Mouse (Mus musculus): ENCODE data around the gene Stap2.

Stap2 gene

DNA sequence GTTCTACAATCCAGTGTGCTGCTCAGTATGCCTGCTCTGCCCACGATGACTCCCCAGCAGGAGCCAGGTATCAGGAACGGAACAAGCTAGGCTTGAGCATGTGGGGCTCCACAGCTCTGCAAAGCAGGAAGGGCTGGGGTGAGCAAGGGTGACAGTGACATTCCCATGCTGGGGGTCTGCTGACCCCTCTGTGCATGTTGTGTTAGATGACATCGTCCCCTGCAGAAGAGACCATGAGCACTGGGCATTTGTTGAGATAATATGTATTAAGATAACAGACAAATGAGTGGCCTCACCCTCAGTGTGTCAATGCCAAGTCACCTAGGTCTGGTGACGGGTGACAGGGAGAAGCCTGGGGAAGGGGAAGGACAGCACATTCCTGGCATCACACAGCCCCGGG, 19.5 kb upstream of the Stap2 start:
- no peak for DNase-seq (ENCODE audit: low spot score in 2 of 2)

DNA sequence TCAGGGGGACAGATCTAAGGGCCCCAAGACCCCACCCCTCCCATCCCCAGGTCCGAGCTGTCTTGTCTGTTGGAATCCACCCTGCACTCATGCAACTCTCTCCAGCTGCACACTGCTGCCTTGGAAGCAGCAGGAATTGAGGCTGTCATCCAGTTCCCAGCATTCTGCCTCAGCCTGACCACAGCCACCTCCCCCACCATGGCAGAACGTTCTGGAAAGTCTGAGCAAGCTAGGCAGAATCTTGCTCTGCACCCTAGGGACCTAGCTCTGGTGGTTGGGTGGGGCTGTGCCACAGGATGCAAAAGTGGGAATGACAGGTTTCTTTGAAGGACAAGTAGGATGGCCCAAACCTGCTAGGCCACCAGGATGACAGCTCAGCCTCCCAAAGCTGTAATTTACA, 19.1 kb upstream of the Stap2 start:
- DNase-seq (ENCODE audit: low spot score in 2 of 2) = no peak

DNA sequence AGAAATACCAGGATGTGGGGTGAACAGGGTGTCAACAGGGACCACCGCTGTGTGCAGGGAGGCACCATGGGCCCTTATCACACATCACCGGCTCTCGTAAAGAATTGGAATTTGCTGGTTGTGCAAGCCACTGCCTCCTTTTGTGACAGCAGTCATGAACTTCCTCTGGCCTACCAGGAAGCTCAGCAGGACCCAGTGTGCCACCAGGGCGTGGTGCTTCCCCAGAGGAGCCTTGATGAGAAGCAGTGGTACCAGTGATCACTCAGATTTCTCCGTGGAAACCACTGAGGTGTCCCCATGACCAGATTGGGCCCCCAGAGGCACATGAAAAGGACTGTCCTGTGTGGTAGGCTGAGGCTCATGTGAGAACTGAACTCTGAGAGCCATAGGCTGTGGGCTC, 18.0 kb upstream of the Stap2 start:
- peak; percentile 41 to 48 for DNase-seq (ENCODE audit: low spot score in 2 of 2)

DNA sequence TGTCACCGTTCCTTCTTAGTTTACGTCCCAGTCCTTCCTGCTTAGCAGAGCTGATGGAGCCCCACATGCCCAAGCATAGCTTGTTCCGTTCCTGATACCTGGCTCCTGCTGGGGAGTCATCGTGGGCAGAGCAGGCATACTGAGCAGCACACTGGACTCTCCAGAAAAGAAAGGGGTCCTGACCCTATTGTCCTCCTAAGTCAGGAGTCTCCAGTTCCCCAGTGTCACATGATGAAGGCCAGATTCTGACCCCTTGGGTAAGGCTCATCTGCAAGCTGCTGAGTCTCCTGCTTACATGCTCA, 17.6 kb upstream of the Stap2 start:
- no peak for DNase-seq (ENCODE audit: low spot score in 2 of 2)

DNA sequence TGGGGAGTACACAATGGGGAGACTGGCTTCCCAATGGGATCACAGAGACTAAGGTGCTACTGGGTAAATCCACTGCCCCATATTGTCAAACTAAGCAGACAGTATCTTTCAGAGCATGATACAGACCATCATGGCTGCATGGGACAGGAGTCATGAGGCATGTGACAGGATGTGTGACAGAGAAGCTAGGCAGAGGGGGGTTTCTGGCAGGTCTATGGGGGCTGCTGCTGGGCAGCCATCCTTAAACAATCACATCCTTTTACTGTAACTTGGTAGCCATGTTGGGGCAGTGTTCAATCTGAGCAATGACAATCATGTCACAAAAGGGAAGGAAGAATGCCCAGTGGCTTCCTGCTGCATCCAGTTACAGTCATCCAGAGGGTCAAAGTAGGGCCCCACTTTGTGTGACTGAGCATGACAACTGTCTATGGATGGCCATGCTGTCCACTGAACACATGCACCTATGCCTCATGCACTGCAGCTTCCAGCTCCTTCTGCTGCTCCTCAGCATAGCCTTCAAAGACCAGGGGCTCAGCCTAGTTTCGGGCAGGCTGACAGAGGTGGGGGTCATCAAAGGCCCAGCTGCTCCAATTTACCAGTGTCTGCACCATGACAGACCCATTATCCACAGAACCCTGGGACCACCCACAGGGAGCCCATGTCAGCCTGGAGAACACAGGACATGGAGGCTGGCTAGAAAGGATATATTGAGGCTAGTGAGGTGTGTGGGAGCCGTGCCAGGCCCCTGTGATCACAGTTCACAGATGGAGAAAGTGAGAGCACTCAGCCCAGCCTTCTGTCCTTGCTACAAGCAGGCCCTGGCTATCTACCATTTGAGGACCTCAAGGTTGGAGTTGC, 17.0 kb upstream of the Stap2 start:
- DNase-seq (ENCODE audit: low spot score in 2 of 2) = peak; percentile 49 to 54

DNA sequence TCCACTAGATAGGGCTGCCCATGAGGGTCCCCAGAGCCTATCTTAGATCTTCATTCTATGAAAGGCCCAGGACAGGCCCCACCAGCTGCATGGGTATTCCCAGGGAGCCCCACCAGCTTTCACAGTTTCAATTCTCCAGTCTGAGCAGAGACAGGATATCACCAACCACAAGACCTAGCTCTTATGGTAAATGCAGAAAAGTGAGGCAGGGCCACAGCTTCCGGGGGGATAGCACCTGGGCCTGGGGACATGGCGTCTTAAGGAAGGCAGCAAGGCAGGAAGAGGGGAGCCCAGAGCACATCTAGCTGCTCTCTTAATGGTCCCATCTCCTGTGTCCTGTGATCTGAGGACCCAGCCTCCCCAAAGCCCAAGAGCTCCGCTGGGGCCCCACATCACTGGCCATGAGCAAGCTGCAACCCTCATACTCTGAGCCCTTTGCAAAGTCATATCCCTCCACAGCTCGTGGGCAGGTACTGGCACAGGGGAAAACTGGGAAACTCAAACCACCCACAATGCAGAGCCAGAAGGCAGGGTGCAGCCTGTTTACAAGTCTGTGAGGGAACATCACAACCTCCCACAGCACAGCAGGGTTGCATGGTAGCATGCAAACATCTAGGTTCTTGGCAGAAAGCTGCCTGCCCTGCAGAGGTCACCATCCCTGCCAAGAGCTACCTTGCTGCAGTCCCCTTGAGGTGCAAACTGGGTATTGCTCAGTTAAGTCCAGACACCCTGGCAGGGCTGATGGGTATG, 16.0 kb upstream of the Stap2 start:
- peak; percentile 38 to 40 for DNase-seq (ENCODE audit: low spot score in 2 of 2)

DNA sequence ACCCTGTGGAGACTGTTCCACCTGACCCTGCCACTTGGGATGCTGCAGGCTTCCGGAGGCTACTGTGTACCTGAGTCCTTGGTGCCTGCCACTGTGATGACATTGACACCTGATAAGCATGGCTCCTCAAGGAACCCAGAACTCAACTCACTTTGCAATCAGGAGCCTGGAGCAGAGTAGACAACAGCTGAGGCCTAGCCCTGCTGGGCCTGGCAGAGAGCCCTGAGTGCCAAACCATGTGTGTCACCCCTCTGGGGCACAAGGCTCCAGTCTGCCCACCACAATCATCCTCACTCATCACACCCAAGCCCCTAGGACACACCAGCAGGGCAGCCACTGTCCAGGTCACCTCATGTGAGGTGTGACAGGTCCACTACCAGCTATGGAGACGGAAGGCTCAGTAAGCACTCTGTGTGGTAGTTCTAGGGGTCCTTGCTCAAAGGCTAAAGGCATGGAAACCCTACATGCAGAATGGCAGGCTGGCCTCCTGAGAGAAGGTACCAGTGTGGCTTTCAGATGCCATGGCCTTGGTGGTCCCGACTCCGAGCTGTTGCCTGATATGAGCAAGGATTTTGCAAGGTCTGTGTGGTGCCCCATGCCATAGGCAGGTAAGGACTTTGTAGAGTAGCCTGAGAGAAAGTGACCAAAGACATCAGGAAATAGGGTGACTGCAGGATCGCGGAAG, 15.2 kb upstream of the Stap2 start:
- no peak for DNase-seq (ENCODE audit: low spot score in 2 of 2)

DNA sequence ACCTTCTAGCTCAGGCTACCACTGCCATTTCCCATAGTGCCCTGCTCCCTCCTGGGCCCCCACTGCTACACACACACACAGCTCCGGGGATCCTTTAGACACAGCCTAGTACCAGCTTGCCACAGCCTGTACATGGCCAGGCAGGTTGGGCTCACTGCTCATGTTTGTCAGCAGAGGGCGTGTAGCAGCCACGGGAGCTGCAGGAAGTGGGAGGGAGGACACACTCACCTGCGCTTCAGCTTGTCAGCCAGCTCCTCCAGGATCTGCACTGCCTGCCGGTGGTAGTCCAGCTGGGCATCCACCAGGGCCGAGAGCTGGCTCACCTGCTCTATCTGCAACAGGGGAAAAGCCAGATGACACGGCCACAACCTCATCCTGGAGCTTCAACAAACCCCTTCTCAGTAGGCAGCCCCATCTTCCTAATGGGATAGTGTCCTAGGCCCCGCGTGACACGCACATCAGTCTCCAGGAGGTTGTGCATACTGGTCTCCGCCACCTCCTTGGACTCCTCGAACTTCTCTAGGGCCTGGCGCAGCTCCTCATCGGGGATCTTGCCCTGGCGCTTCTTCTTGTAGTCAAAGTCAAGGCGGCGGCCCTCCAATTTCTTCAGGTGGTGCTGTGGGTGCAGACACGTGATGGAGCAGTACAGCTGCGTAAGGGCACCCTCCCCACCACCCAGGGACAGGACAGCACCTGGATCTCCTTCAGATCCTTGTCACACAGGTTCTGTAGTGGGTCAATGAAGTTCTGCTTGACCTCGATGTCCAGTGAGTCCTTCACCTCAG, 13.2 kb upstream of the Stap2 start:
- DNase-seq (ENCODE audit: low spot score in 2 of 2) = peak; percentile 53 to 58

DNA sequence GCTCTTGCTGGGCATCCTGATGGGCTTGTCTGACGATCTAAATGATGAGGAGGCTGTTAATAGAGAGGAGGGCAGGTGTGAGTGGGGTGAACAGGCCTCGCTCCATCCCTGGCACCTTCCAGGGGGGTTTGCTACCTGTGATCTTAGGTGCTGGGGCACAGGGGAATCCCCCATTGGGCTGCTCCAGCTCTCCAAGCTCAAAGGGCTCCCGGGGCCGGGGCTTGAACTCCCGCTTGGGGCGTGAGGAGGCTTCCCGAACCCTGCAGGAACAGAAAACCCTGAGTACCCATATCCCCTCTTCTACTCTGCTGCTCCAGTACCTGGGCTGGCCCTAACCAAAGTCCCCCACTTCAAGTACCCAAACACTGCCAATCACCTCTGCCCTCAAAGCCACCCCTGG, 12.5 kb upstream of the Stap2 start:
- DNase-seq (ENCODE audit: low spot score in 2 of 2) = no peak

DNA sequence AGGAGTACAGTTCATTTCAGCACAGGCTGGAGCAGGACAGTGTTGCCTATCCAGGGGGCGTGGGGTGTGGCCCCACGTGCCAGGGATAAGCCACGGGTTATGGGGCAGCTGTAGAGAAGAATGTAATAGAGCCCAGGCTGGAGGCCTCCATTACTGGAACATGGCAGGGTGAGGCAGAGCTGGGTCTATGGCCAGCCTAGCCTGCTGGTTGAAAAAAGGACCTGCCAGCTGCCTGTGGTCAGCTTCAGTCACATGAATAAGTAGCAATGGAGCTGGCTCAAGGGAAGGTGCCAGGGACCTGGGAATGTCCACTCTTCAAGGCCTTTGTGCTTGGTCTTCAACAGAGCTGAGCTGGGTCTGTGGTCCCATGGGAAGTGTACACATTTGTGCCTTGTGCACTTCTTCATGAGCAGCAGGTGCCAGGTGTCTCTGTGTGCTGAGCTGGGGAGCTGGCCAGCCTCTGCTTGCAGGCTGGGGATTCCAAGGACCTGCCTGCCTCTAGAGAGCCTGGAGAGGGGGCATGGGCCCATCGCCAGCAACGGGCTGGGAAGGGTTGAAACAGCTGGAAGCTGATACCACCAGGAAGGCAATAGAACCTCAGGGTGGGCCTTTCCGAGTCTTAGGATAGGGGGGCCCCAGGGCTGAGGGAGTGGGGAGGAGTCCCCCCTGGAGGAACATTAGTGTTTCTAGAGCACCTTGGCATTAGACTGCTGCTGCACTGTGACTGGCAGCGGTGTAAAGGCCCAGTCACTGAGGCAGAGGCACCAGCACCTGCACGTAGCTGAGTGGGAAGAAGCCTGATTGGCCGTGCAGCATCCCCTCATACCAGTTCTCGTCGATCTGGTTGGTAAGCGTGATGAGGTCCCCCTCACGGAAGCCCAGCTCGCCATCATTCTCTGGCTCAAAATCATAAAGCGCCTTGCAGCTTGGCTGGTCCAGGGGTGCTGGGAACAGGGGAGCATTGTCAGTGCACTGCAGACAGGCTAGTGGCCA, 11.7 kb upstream of the Stap2 start:
- DNase-seq (ENCODE audit: low spot score in 2 of 2) = no peak

DNA sequence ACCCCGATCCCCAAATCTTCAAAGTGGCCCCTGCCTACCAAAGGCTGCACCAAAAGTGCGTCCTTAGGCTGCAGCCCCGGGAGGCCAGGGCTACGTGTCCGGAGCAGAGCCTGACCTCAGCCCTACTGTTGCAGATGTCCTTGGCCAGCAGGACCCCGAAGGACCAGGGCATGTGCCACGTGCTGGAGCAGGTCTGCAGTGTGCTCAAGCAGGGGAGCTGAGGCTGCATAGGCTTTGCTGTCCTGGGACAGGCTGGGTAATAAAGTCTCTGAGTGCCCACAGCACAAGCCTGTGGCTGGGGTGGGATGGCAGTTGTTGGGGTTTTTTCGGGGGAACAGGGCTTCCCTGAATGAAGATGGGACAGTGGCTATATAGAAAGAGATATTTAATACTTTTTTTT, 11.0 kb upstream of the Stap2 start:
- DNase-seq (ENCODE audit: low spot score in 2 of 2) = no peak

DNA sequence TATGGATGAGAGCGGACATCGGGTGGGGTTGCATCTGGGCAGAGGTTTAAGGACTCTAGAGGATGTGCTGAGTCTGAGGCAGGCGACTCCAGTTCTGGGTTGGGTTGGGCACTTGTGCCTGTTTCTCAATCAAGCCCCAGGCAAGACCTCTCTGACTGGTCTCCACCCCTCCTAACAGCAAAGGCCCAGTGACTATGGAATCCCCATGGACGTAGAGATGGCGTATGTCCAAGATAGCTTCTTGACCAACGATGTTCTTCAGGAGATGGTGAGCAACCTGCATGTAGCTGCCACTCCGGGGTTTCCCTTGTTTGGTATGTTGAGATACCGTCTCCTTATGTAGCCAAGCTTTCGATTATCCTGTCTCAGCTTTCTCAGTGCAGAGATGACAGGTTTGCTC, 9.9 kb upstream of the Stap2 start:
- no peak for DNase-seq (ENCODE audit: low spot score in 2 of 2)

DNA sequence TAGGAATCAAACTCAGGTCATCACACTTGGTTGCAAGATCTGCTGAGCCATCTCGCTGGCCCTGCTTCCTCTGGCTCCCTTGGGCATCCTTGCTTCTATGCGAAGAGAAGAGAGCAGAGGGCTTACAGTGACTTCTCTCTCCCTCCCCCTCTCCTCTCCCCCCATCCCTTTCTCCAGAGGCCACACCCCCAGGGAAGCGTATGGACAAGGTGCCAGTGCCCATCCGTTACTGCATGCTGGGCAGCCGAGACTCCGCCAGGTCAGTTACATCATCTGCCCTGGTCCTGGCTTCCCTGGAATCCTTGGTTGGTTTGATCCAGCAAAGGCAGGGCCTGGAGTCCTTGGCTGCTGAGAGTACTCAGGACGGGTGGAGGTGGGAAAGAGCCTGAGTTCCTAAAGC, 6.1 kb upstream of the Stap2 start:
- DNase-seq (ENCODE audit: low spot score in 2 of 2) = no peak

DNA sequence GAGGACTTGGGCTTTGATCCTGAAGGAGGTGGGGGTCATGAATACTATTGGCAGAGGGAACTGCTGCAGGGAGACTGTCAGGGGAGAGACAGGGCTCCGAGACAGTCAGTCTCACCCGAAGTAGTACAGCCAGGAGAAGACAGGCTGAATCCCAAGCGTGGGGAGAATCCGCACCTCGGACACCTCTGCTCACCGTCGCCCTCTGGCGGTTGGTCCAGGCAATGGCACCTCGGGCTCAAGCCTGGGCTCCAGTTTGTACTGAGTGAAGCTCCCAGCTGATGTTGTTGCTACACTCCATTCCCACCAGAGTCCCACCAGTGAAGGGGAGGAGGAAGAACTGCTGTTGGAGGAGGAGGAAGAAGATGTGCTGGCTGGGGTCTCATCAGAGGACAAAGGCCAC, 5.3 kb upstream of the Stap2 start:
- DNase-seq (ENCODE audit: low spot score in 2 of 2) = peak; percentile 57 to 66

DNA sequence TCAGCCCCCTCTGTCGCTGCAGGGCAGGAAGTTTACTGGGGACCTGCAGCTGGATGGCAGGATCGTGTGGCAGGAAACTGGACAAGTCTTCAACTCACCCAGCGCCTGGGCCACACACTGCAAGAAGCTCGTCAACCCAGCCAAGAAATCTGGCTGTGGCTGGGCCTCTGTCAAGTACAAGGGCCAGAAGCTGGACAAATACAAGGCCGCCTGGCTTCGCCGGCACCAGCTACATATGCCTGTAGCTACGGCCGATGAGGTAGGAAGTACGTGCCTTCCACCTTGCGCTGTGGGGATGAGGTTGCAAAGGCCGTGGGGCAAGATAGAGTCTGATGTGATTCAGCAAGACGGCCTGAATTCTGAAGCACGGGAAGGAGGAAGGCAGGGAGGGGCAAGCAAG, 4.9 kb upstream of the Stap2 start:
- no peak for DNase-seq (ENCODE audit: low spot score in 2 of 2)

DNA sequence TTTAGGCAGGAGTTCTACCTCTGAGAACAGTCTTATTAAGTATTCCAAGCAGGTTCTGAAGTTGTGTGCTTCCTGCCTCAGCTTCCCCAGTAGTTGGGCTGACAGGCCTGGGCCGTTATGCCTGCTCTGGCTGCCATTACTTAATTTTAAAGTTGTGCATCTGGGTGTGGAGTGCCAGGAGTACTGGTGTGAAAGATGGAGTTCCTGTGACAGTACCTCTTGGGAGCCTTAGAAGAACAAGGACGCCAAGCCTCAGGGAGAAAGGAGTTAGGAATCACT, 4.5 kb upstream of the Stap2 start:
- no peak for DNase-seq (ENCODE audit: low spot score in 2 of 2)

DNA sequence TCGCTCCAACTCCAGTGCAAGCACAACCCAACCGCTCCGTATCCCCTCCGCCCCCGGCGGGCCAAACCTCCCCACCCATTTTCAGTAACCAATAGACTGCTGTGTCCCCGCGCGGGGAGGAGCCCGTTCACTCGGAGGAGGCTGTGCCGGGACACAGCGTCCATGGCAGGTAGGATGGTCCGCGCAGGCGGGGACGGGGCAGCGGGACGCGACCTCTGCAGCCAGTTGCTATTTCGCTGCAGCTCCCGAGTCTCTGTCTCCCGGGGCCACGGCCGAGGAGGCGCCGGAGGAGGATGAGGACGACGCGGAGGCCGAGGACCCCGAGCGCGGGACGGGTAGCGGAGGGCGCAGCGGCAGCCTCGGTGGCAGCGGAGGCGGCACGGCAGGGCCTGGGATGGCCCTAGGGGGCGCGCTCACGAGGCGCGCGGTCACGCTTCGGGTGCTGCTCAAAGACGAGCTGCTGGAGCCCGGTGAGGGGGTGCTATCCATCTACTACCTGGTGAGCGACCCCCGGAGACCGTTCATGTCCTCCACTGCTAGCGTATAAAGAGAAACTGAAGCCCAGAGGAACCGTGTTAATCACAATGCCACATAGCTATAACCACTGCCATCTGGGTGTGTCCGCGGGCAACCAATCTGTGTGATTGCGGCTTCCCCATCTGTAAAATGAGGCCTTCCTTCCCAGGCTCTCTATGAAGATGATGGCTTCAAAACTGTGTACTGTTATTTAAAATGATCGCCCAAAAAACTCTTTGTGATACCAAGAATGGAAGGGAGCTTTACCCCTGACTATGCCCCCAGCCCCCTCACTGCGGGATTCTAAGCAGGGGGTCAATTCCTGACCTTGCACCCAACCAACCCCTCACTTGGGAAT, 3.9 kb upstream of the Stap2 start:
- DNase-seq (ENCODE audit: low spot score in 2 of 2) = peak; percentile 91 to 92

DNA sequence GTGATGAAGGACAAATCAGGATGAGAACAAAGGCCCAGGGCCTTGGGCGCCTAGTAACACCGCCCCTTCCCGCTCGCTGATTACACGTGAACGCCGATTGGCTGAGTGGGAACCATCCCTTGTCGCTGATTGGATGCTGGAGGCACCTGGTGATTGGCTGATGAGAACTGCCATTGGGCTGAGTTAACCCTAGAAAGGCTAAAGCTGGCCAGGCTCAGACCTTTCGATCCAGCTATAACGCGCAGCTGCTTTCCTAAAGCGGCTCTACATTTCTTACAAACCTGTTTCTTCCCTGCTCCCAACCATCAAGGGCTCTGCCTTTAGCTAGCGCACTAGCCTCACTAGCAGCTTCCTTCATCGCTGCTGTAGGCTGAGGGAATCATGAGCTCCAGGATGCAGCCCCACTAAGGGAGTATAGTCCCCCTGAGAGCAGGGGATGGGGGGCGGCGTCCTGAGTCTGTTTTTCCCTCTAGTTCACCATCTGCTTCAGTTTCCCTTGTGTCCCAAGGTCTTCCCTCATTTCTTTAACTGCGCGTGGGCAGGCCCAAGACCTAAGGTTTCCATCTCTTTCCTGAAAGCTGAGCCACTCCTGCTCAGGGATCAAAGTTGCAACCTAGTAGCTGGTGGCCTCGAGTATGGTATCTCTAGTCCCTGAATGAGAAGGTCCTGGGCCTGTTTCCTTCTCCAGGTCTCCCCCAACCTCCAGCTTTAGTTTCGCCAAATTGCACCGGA, 3.1 kb upstream of the Stap2 start:
- DNase-seq (ENCODE audit: low spot score in 2 of 2) = peak; percentile 92
